Mouse (Mus musculus) stomach, postnatal 0 days (tissue): ENCODE results near the gene Pnpla3. TPM values are rescaled to one million over a fixed set of nuclear protein-coding genes. Genes with fewer than 3 reads are reported as not detected.

Source experiments
- ATAC-seq: fragments of 200-750 bp; cut with Nextera tagmentation; 2 replicates; pipeline ENCODE4 v1.8.0; 2017; ENCODE audit not compliant: low FRiP score, low TSS enrichment
- DNase-seq: peaks from one replicate; pipeline ENCODE4 v3.0.0-alpha.2; 2016; ENCODE audit warnings: low spot score
- H3K27ac ChIP-seq: fragments of 300-500 bp; sonication (generic); replicated peaks from 2 replicates; pipeline ENCODE4 v1.5.1; 2014; ENCODE audit warnings: mild to moderate bottlenecking, control low read depth
- H3K27me3 ChIP-seq: fragments of 300-500 bp; sonication (generic); 2 replicates; pipeline ENCODE4 v1.6.1; 2014; ENCODE audit warnings: low read length; ENCODE audit not compliant: control insufficient read depth, insufficient read depth
- H3K36me3 ChIP-seq: fragments of 300-500 bp; sonication (generic); 2 replicates; pipeline ENCODE4 v1.6.1; 2014; ENCODE audit warnings: low read length, mixed read lengths; ENCODE audit not compliant: control insufficient read depth, insufficient read depth
- H3K4me1 ChIP-seq: fragments of 300-500 bp; sonication (generic); replicated peaks from 2 replicates; pipeline ENCODE4 v1.6.1; 2014; ENCODE audit warnings: antibody characterized with exemption; ENCODE audit not compliant: control insufficient read depth, insufficient read depth
- H3K4me2 ChIP-seq: fragments of 300-500 bp; sonication (generic); replicated peaks from 2 replicates; pipeline ENCODE4 v1.6.1; 2014; ENCODE audit warnings: low read depth, mild to moderate bottlenecking, control low read depth, moderate library complexity
- H3K4me3 ChIP-seq: fragments of 300-500 bp; sonication (generic); 2 replicates; pipeline ENCODE4 v1.5.1; 2014; ENCODE audit warnings: low read depth, low read length, control low read depth
- H3K9ac ChIP-seq: fragments of 300-500 bp; sonication (generic); 2 replicates; pipeline ENCODE4 v1.6.1; 2014; ENCODE audit warnings: mild to moderate bottlenecking, low read length, control low read depth, mixed read lengths
- H3K9me3 ChIP-seq: fragments of 300-500 bp; sonication (generic); 2 replicates; pipeline ENCODE4 v1.6.1; 2016; ENCODE audit warnings: low read length; ENCODE audit not compliant: control insufficient read depth
- CTCF ChIP-seq: IDR thresholded peaks from 2 replicates; pipeline ENCODE4 v1.5.1; 2016; ENCODE audit warnings: antibody characterized with exemption, low read depth, mild to moderate bottlenecking, moderate library complexity
- EP300 ChIP-seq: optimal IDR thresholded peaks from 2 replicates; pipeline ENCODE3; 2016; ENCODE audit warnings: antibody characterized with exemption
- WGBS: fragments of 180-500 bp; shearing (Covaris S2); extraction: QIAGEN DNeasy Blood & Tissue Kit; methylation state at CpG from one replicate; pipeline ENCODE4 v1.1.7; 2014; 5-methylcytosine and 5-hydroxymethylcytosine counted together
- polyA plus RNA-seq: library from polyadenylated mRNA; unstranded; fragments of >200 nt; fragmentation: Nextera tagmentation; extraction: Ambion mirVana; gene quantifications from 2 replicates; pipeline ENCODE4 v1.2.1, GENCODE M21; 2015

Gene Pnpla3
- polyA plus RNA-seq, 1 experiment from 2014 or later, result 3.0 TPM

DNA sequence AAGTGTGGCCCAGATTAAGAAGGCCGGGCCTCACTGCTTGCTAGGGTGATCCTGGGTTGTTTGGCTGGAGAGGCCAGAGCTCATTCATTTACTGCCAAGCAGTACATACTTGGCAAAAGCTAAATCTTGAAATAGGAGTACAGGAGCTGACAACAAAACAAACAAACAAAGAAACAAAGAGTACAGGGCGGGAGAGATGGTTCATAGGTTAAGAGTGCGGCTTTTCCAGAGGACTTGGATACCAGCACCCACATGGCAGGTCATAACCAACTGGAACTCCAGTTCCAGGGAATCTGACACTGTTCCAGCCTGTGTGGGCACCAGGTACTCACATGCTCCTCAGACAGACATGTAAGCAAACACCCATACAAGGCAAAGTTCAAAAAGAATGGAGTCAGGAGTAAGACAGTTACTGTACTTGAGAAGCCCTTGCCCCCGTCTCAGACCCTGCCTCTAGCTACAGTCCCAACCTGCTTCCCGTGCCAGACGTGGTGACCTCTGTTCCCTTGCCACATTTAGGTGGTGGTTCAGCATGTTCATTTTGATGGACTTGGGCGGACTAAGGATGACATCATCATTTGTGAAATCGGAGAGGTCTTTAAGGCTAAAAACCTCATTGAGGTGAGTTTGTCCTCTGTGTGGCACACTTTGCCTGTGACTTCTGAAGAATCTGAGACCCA lies 29.0 kb downstream of the Pnpla3 start:
- no peak for TF ChIP-seq EP300
- no peak for TF ChIP-seq CTCF
- peaks cover 17% of the 10 kb centered on the region; the same call in 1 of the 2 replicates for H3K36me3 ChIP-seq

DNA sequence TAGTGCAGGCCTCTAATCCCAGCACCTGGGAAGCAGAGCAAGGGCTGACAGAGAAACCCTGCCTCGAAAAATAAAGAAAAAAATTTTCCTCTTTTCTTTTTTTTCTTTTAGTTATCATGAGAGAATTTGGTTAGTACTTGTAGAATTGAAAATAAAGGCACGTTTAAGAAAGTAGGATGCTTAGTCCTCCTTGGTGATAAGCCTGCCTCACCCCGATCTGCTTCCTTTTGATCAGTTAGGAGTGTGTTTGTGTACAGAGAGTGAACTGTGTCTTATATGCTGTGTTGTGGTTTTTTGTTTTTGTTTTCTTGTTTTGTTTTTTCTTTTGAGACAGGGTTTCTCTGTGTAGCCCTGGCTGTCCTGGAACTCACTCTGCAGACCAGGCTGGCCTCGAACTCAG lies 39.7 kb downstream of the Pnpla3 start:
- ATAC-seq (no peak), DNase-seq (no peak)
- 98% methylated on average over 4 of the region's 4 CpGs for WGBS
- Histone ChIP-seq H3K9ac (no peak overlapping the region), H3K4me2 (no peak overlapping the region), H3K9me3 (no peaks in the 10 kb centered on the region), H3K36me3 (peaks cover 13% of the 10 kb centered on the region), H3K4me1 (no peaks in the 10 kb centered on the region), H3K4me3 (no peak overlapping the region), H3K27me3 (no peaks in the 10 kb centered on the region), H3K27ac (no peak overlapping the region)
- TF ChIP-seq CTCF (no peak), EP300 (no peak)

More for the DNA sequence above, 29.0 kb downstream of the Pnpla3 start:
- no peaks in the 10 kb centered on the region for H3K9me3 ChIP-seq
- H3K4me2 ChIP-seq, result no peak overlapping the region
- H3K27me3 ChIP-seq, result no peaks in the 10 kb centered on the region
- H3K9ac ChIP-seq, result no peak overlapping the region
- no peaks in the 10 kb centered on the region for H3K4me1 ChIP-seq
- WGBS, result 77% methylated on average over 8 of the region's 8 CpGs
- no peak for ATAC-seq
- H3K27ac ChIP-seq, result no peak overlapping the region
- H3K4me3 ChIP-seq, result no peak overlapping the region
- no peak for DNase-seq

- Histone ChIP-seq H3K4me3 (no peak overlapping the region), H3K9me3 (no peaks in the 10 kb centered on the region), H3K4me2 (no peak overlapping the region), H3K4me1 (no peaks in the 10 kb centered on the region), H3K27me3 (no peaks in the 10 kb centered on the region), H3K27ac (no peak overlapping the region), H3K36me3 (peaks cover 20% of the 10 kb centered on the region), H3K9ac (no peak overlapping the region)
- DNase-seq (no peak), ATAC-seq (no peak)
- TF ChIP-seq CTCF (no peak), EP300 (no peak)
- 79% methylated on average over 11 of the region's 11 CpGs for WGBS
These were observed 42.1 kb downstream of the Pnpla3 start for GRCm38 (mm10) chr15:84209517-84210412.

DNA sequence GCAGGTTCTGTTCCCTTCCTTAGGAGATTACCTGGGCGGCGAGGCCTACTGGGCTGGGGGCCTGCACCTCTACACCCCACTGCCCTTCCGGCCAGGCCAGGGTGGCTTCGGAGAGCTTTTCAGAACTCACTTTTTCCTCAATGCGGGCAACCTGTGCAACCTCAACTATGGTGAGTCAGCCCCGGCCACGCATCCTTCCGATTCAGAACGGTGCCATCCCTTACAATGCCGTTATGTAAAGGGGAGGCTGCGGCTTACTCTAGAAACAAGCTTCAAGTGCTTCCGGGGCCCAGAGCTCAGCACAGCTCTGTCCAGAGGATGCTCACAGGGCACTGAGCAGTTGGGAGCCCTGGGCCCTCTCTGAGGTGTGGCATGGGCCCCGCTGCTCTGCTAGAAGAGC lies 42.8 kb downstream of the Pnpla3 start:
- H3K36me3 ChIP-seq, result peaks cover 23% of the 10 kb centered on the region
- no peak overlapping the region for H3K9ac ChIP-seq
- DNase-seq, result no peak
- no peaks in the 10 kb centered on the region for H3K27me3 ChIP-seq
- H3K4me3 ChIP-seq, result no peak overlapping the region
- no peaks in the 10 kb centered on the region for H3K9me3 ChIP-seq
- no peak overlapping the region for H3K4me2 ChIP-seq
- WGBS, result 91% methylated on average over 13 of the region's 13 CpGs
- H3K27ac ChIP-seq, result no peak overlapping the region
- TF ChIP-seq CTCF (no peak), EP300 (no peak)
- ATAC-seq, result no peak
- no peaks in the 10 kb centered on the region for H3K4me1 ChIP-seq

DNA sequence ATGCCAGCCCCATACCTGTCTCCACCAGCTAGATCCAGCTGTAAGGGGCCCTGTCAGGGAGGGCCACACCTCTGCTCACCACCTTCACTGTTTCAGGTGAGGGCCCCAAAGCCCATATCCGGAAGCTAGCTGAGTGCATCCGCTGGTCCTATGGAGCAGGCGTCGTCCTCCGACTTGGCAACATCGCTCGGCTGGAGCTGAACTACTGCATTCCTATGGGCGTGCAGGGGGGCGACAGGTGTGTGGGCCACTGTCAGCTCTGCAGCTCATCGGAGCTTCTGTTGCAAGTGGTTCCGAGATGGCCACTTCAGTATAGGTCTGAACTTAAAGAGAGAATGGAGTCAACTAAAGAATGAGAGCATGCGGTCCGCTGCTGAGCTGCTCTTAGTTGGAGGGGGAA lies 43.3 kb downstream of the Pnpla3 start:
- no peak for DNase-seq
- Histone ChIP-seq H3K9me3 (no peaks in the 10 kb centered on the region), H3K27ac (no peak overlapping the region), H3K4me1 (no peaks in the 10 kb centered on the region), H3K4me3 (no peak overlapping the region), H3K36me3 (peaks cover 23% of the 10 kb centered on the region), H3K9ac (no peak overlapping the region), H3K27me3 (no peaks in the 10 kb centered on the region), H3K4me2 (no peak overlapping the region)
- no peak for ATAC-seq
- 89% methylated on average over 13 of the region's 13 CpGs for WGBS
- TF ChIP-seq CTCF (no peak), EP300 (no peak)

DNA sequence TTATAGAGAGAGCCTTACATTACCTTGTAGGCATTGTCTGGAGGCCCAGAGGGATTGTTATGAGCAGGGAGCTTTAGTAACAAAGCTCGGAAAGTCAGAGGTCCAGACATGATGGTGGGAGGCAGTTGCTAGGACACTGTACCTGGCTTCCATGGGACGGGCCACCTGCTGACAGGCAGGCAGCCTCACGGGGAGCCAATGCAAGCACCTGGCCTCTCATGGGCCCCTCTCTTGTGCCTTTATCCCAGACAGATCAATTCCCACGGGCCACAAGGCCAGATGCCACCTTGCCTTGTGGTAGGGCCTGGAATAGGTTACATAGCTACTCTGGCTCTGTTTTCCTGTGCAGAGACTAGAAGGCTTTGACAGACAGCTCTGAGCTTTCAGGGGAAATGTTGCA lies 43.9 kb downstream of the Pnpla3 start:
- H3K9me3 ChIP-seq, result no peaks in the 10 kb centered on the region
- DNase-seq, result no peak
- 77% methylated on average over 4 of the region's 4 CpGs for WGBS
- H3K27me3 ChIP-seq, result no peaks in the 10 kb centered on the region
- no peak overlapping the region for H3K27ac ChIP-seq
- H3K4me2 ChIP-seq, result no peak overlapping the region
- H3K9ac ChIP-seq, result no peak overlapping the region
- TF ChIP-seq EP300 (no peak), CTCF (no peak)
- H3K4me1 ChIP-seq, result no peaks in the 10 kb centered on the region
- no peak overlapping the region for H3K4me3 ChIP-seq
- no peak for ATAC-seq
- H3K36me3 ChIP-seq, result peaks cover 23% of the 10 kb centered on the region
